Mouse (Mus musculus) liver, adult 2 months (tissue): ENCODE measurements at regions not wholly inside any gene's neighbourhood (a gene's known extent, or its start where the extent isn't known, plus 50 kb on each side); places are given as distances from the start of the nearest gene placed in this dataset.

ENCODE experiments used
- DNase-seq: peaks from one replicate; pipeline ENCODE4 v3.0.0-alpha.2; 2011; ENCODE audit warnings: low read depth, low spot score; ENCODE audit errors: extremely low read depth
- H3K27ac ChIP-seq: fragments of 200-500 bp; replicated peaks from 2 replicates; pipeline ENCODE4 v1.5.1; 2012; ENCODE audit warnings: low read depth, mild to moderate bottlenecking, control low read depth, inconsistent platforms, low read length; ENCODE audit not compliant: insufficient read depth
- H3K27me3 ChIP-seq: fragments of 200-500 bp; 2 replicates; pipeline ENCODE4 v1.6.1; 2012; ENCODE audit warnings: mild to moderate bottlenecking, moderate library complexity, low read length, inconsistent platforms; ENCODE audit not compliant: control insufficient read depth, insufficient read depth
- H3K36me3 ChIP-seq: fragments of 200-500 bp; 2 replicates; pipeline ENCODE4 v1.6.1; 2012; ENCODE audit warnings: low read length, inconsistent platforms; ENCODE audit not compliant: control insufficient read depth, insufficient read depth
- H3K4me1 ChIP-seq: fragments of 200-500 bp; 2 replicates; pipeline ENCODE4 v1.6.1; 2011; ENCODE audit warnings: low read length; ENCODE audit not compliant: control insufficient read depth, insufficient read depth
- H3K4me3 ChIP-seq: fragments of 200-500 bp; 2 replicates; pipeline ENCODE4 v1.5.1; 2011; ENCODE audit warnings: low read depth, mild to moderate bottlenecking, control low read depth, low read length, moderate library complexity; ENCODE audit not compliant: insufficient read depth
- H3K79me2 ChIP-seq: fragments of 200-500 bp; 2 replicates; pipeline ENCODE4 v1.6.1; 2012; ENCODE audit warnings: inconsistent platforms, mild to moderate bottlenecking, low read length, moderate library complexity; ENCODE audit not compliant: control insufficient read depth, insufficient read depth
- H3K9ac ChIP-seq: fragments of 200-500 bp; 2 replicates; pipeline ENCODE4 v1.6.1; 2012; ENCODE audit warnings: low read depth, mild to moderate bottlenecking, control low read depth, inconsistent platforms, low read length
- CTCF ChIP-seq: fragments of 200-500 bp; IDR thresholded peaks from 2 replicates; pipeline ENCODE4 v1.5.1; 2011; ENCODE audit warnings: low read depth, low read length, control low read depth
- POLR2A ChIP-seq: fragments of 200-500 bp; IDR thresholded peaks from 2 replicates; pipeline ENCODE4 v1.6.1; 2011; ENCODE audit warnings: low read length, control low read depth; ENCODE audit not compliant: insufficient read depth; ENCODE audit errors: extremely low read depth
- WGBS: fragments of 180-500 bp; shearing (Covaris S2); methylation state at CpG from one replicate; pipeline ENCODE4 v1.1.7; 2018; 5-methylcytosine and 5-hydroxymethylcytosine counted together

DNA sequence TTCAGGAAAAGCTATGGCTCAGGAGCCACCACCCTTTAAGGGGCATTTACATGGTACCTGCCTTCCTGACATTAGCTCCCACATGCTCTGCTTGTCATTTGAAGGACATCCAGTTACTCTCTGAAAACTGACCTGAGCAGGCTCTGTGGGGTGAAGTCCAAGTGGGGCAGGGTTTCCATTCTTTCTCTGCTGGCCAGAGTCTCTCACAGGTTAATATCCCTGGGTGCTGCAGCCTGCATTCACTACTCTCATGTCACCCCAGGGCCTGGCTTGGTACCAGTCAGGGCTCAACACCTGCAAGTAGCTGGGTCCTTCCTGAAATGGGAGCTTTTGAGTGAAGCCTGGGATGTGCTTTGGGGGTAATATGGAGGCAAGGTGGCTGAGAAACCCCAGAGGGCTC is 188.8 kb upstream of the Ncam1 start:
- Histone ChIP-seq H3K4me1 (no peaks in the 10 kb centered on the region), H3K4me3 (no peak overlapping the region), H3K27me3 (no peaks in the 10 kb centered on the region), H3K27ac (no peak overlapping the region), H3K36me3 (no peaks in the 10 kb centered on the region), H3K9ac (no peak overlapping the region), H3K79me2 (no peaks in the 10 kb centered on the region)
- no peak for DNase-seq
- TF ChIP-seq CTCF, result no peak
- no peak for TF ChIP-seq POLR2A

DNA sequence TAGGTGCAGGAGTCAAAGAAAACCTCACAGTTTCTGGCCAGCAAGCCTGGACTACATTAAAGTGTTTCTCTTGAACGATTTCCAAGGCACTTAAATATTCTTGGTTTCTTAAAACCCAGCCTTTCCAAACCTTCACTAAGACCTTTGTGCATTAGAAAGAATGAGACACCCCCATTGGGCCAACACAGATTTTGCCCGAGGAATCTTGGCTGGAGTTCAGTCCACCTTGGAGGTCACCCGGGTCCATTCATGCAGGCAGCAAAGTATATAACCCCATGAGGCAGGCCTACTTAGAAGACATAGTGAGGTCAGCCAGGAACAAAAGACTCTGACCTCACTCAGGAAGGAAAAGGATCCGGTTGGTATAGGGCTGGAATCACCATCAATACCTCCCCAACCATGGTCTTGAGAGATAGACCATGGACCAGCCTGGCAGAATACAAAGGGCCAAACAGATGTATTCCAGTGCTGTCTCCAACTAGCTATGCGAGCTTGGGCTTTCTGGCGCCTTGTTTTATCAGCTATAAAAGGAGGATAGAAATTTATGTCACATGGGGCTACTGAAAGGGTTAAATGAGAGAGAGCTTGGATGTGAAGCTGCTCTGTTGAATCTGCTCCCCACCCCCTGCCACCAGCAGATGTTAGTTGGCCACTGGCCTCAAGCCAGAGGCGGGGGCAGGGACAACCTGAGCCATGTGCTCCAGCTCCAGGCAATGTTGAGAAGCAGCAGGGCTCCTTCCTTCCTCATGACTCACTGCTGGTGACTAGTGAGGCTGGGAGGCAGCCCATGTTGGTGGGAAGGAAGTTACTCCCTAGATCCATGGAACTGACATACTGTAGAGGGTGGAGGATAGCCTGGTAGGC is 181.9 kb upstream of the Ncam1 start:
- Histone ChIP-seq H3K9ac (no peak overlapping the region), H3K27me3 (no peaks in the 10 kb centered on the region), H3K79me2 (no peaks in the 10 kb centered on the region), H3K4me1 (no peaks in the 10 kb centered on the region), H3K27ac (no peak overlapping the region), H3K4me3 (no peak overlapping the region), H3K36me3 (no peaks in the 10 kb centered on the region)
- no peak for DNase-seq
- 65% methylated on average over 7 of the region's 7 CpGs for WGBS
- TF ChIP-seq POLR2A, result no peak
- TF ChIP-seq CTCF, result no peak

DNA sequence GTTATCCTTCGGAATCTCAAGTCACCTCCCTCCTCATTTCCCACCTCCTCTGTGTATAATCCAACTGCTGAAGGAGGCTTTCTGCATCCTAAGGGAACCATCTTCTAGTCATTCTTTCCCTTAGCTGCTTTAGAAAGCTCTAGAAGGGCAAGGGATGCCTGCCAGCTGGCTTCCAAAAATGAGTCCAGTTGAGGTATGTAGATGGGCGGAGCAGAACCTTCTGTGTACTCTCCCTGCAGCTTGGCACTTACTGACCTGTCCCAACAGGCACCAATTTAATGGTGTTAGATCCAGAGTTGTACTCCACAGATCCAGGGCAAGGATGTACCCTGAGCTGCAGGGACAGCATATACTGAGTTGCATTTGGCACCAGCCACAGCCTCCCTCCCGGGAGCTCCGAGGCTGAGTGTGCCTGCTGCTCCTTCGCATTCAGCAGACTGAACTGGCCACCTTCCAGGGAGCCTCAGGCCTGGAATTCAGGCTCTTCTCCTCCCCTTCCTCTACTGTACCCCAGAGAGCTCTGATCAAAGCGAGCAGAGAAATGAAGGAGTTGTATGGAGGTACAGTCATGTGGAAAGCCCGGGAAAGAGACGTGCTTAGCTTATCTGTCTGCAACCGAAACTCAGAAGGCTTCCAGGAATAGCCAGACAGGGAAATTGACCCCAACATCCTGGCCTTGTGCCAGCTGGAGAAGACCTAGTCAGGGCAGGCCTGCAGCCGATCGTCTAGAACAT is 177.4 kb upstream of the Ncam1 start:
- no peaks in the 10 kb centered on the region for H3K27me3 ChIP-seq
- H3K4me3 ChIP-seq, result no peak overlapping the region
- H3K27ac ChIP-seq, result no peak overlapping the region
- peak; percentile 10 for DNase-seq
- no peak overlapping the region for H3K9ac ChIP-seq
- 64% methylated on average over 11 of the region's 11 CpGs for WGBS
- TF ChIP-seq POLR2A, result no peak
- TF ChIP-seq CTCF, result no peak
- H3K79me2 ChIP-seq, result no peaks in the 10 kb centered on the region
- H3K36me3 ChIP-seq, result no peaks in the 10 kb centered on the region
- H3K4me1 ChIP-seq, result no peaks in the 10 kb centered on the region

DNA sequence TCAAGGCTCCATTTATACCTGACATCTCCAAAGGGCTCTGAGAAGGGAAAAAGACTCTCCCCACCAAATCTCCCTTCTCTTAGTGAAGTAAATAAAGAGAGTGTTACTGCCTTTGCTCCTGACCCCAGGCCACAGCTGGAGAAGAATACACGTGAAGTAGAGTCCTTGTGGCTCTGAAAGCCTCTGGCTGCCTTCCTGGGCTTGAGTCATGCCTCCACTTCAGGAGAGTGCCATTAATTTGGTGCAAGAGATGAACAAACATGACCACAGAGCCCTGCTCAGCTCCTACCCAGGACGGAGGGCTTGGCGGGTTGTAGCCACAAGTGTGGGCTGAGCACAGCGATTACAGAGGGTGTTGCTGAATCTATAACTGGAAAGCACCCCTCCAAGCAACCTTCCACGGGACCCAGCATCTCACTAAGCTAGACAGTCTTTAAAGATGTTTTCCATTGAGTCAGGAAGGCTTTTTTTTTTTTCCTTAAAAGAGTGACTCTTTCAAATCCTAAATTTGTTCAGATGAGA is 175.3 kb upstream of the Ncam1 start:
- no peak for DNase-seq
- TF ChIP-seq POLR2A, result no peak
- no peak for TF ChIP-seq CTCF
- WGBS, result 79% methylated on average over 5 of the region's 5 CpGs

DNA sequence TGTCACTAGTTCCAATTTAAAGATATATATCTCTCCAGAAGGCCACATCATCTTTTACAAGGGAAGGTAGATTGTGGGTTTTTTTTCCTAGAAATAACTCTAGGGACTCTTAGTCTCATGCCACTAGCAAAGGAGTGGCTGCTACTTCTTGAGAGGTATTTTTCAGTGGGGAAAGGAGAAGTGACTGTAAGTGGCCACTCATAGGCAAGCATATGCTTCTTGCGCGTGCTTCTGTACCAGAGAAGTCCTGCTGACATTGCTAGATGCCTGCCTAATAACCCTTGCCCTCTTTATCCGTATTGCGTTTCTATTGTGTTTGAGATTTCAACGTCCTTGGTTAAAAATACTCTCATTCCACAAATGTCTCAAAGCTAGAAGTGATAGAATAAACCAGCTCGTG is 170.7 kb upstream of the Ncam1 start:
- no peak for DNase-seq
- WGBS, result 75% methylated on average over 6 of the region's 6 CpGs
- H3K4me1 ChIP-seq, result no peaks in the 10 kb centered on the region
- no peak overlapping the region for H3K9ac ChIP-seq
- no peaks in the 10 kb centered on the region for H3K36me3 ChIP-seq
- no peaks in the 10 kb centered on the region for H3K79me2 ChIP-seq
- no peak overlapping the region for H3K4me3 ChIP-seq
- H3K27ac ChIP-seq, result no peak overlapping the region
- TF ChIP-seq POLR2A (no peak), CTCF (no peak)
- H3K27me3 ChIP-seq, result no peaks in the 10 kb centered on the region

More for the DNA sequence above, 175.3 kb upstream of the Ncam1 start:
- no peaks in the 10 kb centered on the region for H3K4me1 ChIP-seq
- no peaks in the 10 kb centered on the region for H3K27me3 ChIP-seq
- H3K79me2 ChIP-seq, result no peaks in the 10 kb centered on the region
- no peak overlapping the region for H3K27ac ChIP-seq
- H3K4me3 ChIP-seq, result no peak overlapping the region
- H3K9ac ChIP-seq, result no peak overlapping the region
- H3K36me3 ChIP-seq, result no peaks in the 10 kb centered on the region
